Mouse (Mus musculus) heart, embryonic 15.5 days (tissue): ENCODE data around the gene Ifnab. TPM values are rescaled to one million over a fixed set of nuclear protein-coding genes. Genes with fewer than 3 reads are reported as not detected.

Source experiments
- ATAC-seq: fragments of 200-750 bp; cut with Nextera tagmentation; replicated peaks from 2 replicates; pipeline ENCODE4 v1.8.0; 2017; ENCODE audit warnings: low read depth, moderate TSS enrichment; ENCODE audit not compliant: insufficient number of reproducible peaks, insufficient read depth, low FRiP score
- H3K27ac ChIP-seq: fragments of 300-500 bp; sonication (generic); 2 replicates; pipeline ENCODE4 v1.5.1; 2015; ENCODE audit warnings: mild to moderate bottlenecking, inconsistent platforms
- H3K27me3 ChIP-seq: fragments of 300-500 bp; sonication (generic); 2 replicates; pipeline ENCODE4 v1.6.1; 2015; ENCODE audit warnings: inconsistent platforms
- H3K36me3 ChIP-seq: fragments of 300-500 bp; sonication (generic); 2 replicates; pipeline ENCODE4 v1.6.1; 2015; ENCODE audit warnings: mild to moderate bottlenecking, inconsistent platforms
- H3K4me1 ChIP-seq: fragments of 300-500 bp; sonication (generic); replicated peaks from 2 replicates; pipeline ENCODE4 v1.6.1; 2015; ENCODE audit warnings: inconsistent platforms
- H3K4me2 ChIP-seq: fragments of 300-500 bp; sonication (generic); 2 replicates; pipeline ENCODE4 v1.6.1; 2015; ENCODE audit warnings: inconsistent platforms, mild to moderate bottlenecking, moderate library complexity
- H3K4me3 ChIP-seq: fragments of 300-500 bp; sonication (generic); 2 replicates; pipeline ENCODE4 v1.5.1; 2015; ENCODE audit warnings: mild to moderate bottlenecking, inconsistent platforms
- H3K9ac ChIP-seq: fragments of 300-500 bp; sonication (generic); 2 replicates; pipeline ENCODE4 v1.6.1; 2015; ENCODE audit warnings: mild to moderate bottlenecking, inconsistent platforms
- H3K9me3 ChIP-seq: fragments of 300-500 bp; sonication (generic); replicated peaks from 2 replicates; pipeline ENCODE4 v1.6.1; 2016; ENCODE audit warnings: inconsistent platforms
- WGBS: fragments of 180-500 bp; shearing (Covaris S2); methylation state at CpG from one replicate; pipeline ENCODE4 v1.1.7; 2015; ENCODE audit warnings: mixed read lengths; 5-methylcytosine and 5-hydroxymethylcytosine counted together
- polyA plus RNA-seq: library from polyadenylated mRNA; unstranded; fragments of >200 nt; fragmentation: Nextera tagmentation; extraction: Ambion mirVana; gene quantifications from 2 replicates; pipeline ENCODE4 v1.2.1, GENCODE M21; 2015

Gene Ifnab
- not detected in 2 replicates for polyA plus RNA-seq

DNA sequence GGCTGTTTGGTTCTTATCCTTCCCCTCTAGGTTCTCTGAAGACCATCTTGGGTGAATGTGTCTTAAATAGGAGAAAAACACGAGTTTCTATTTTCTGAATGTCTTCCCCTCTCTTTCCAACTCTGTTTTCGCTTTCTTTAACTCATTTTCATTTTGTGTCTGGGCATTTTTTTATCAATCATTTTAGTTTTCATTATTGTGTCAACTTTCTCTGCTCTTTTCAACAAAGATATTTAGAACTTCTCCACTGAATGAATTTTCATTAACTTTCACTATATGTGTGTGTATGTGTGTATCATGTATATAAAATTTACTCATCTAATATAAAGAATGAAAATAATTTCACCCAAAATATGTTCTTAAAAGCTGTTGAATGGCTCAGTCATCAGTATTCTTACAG is at the start of gene Ifnab:
Ifnab (minus strand) TSS at position 101 of the 400 bp plus-strand sequence.
- 63% methylated on average over 2 of the region's 2 CpGs for WGBS
- Histone ChIP-seq H3K27ac (no peak within 1 kb of the TSS), H3K4me1 (no peaks in the 10 kb centered on the region), H3K4me2 (no peak within 1 kb of the TSS), H3K36me3 (no peaks in the 10 kb centered on the region), H3K27me3 (no peaks in the 10 kb centered on the region), H3K9me3 (no peaks in the 10 kb centered on the region), H3K4me3 (no peak within 1 kb of the TSS), H3K9ac (no peak within 1 kb of the TSS)
- no peak for ATAC-seq

DNA sequence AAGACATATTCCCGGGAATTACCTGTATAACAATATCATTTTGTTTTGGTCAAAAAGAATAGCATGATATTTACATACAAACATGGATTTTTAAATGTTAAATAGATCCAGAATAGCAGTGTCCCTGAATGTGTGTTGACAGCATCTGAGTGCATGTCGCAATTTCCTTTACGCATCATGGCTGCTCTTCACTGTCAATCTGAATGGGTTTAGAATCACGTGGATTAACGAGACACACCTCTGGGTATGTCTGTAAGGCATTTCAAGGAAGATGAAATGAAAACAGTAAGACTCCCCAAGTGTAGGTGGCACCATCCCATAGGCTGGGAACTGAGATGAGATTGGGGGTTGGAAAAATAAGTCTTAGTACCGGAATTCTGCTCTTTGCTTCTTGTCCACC is 47.9 kb upstream of the Ifnab start:
- Histone ChIP-seq H3K4me3 (no peak overlapping the region), H3K27ac (no peak overlapping the region), H3K9me3 (no peaks in the 10 kb centered on the region), H3K9ac (no peak overlapping the region), H3K4me2 (no peak overlapping the region), H3K4me1 (0 out of 2 replicates have a peak, but pooled peaks cover 4% of the 10 kb centered on the region), H3K36me3 (no peaks in the 10 kb centered on the region), H3K27me3 (no peaks in the 10 kb centered on the region; the same call in 1 of the 2 replicates)
- ATAC-seq, result no peak
- 84% methylated on average over 6 of the region's 6 CpGs for WGBS

DNA sequence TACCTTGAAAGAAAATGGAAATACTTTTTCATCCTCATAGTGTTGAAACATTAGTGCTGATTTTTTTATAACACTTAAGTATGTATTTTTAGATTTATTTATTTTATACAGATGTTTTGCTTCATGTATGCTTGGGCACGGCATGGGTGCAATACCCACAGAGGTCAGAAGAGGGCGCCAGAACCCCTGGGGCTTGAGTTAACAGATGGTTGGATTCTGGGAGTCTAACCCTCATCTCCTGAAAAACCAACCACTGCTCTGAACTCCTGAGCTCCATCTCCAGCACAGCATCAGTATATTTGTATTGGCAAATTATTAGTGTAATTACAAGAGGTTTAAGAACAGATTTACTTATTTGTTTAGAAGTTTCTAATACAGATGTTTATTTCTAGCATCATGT is 47.3 kb upstream of the Ifnab start:
- no peaks in the 10 kb centered on the region; the same call in 1 of the 2 replicates for H3K27me3 ChIP-seq
- ATAC-seq, result no peak
- no peak overlapping the region for H3K4me3 ChIP-seq
- H3K4me2 ChIP-seq, result no peak overlapping the region
- no peak overlapping the region for H3K27ac ChIP-seq
- H3K9ac ChIP-seq, result no peak overlapping the region
- 0 out of 2 replicates have a peak, but pooled peaks cover 4% of the 10 kb centered on the region for H3K4me1 ChIP-seq
- no peaks in the 10 kb centered on the region for H3K9me3 ChIP-seq
- WGBS, result 2% methylated on average over 2 of the region's 2 CpGs
- H3K36me3 ChIP-seq, result no peaks in the 10 kb centered on the region

DNA sequence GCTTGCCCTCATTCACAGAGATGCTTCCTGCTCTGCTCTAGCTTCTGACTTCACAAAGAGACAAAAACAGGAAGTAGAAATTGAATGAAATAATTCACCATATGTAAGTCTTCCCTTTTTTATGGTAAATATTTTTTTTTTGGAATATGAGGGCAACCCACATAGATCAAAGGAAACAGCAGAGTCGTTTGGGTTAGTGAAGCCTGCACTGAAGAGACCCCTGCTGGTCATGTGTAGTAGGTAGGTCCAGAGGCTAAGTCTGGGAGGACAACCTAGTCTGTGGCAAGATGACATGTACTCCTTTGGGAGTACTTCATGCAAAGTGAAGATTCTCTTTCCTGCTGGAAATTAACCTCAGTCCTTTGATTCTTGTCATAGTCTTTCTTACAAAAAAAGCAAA is 36.2 kb upstream of the Ifnab start:
- Histone ChIP-seq H3K9me3 (no peaks in the 10 kb centered on the region), H3K9ac (no peak overlapping the region), H3K4me1 (no peaks in the 10 kb centered on the region), H3K36me3 (no peaks in the 10 kb centered on the region), H3K27me3 (no peaks in the 10 kb centered on the region), H3K4me2 (no peak overlapping the region), H3K4me3 (no peak overlapping the region), H3K27ac (no peak overlapping the region)
- 0% methylated on average over 1 of the region's 1 CpGs for WGBS
- ATAC-seq, result no peak

DNA sequence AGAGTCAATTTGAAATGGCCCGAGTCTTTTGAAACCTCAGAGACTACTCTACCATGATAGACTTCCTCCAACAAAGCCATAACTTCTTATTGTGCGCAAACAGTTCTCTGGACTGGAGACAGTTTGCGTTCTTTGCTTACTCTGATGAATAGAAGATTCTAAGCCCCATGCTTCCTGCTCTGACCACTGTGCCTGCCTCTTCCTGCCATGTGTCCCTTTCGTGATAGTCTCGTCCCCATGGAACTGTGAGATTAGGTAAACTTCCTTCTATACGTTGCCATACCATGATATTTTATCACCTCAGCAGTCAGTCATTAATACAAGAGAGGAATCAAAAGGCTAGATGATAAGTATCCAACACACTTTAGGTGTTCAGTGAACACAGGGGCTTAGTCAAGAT is 35.6 kb upstream of the Ifnab start:
- Histone ChIP-seq H3K4me3 (no peak overlapping the region), H3K9me3 (no peaks in the 10 kb centered on the region), H3K36me3 (no peaks in the 10 kb centered on the region), H3K9ac (no peak overlapping the region), H3K4me1 (no peaks in the 10 kb centered on the region), H3K27ac (no peak overlapping the region), H3K4me2 (no peak overlapping the region), H3K27me3 (no peaks in the 10 kb centered on the region)
- no peak for ATAC-seq
- WGBS, result 70% methylated on average over 6 of the region's 6 CpGs

DNA sequence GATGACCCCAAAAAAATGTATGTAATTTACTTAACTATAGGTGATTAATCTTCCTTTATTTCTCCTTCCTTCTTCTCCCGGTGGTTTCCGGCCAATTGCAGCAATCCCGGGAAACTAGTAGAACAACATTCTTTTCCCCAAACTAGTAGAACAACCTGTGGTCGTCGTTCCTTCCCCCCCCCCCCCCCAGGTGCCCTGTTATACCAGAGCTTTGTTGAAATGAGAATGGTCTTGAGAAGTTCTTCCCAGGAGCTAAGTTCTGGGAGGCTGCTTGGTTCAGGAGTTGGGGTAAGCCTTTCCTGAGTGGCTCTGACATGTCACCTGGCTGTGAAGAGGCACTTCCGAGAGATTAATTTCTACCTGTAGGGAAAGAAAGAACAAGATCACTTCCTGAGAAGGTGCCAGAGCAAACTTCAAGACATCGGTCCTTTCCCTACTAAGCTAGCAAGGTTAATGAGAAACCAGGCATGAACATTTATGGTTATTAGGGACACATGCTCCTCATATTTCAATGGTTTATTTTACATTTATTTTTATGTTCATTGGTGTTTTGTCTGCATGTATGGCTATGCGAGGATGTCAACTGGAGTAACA is 32.4 kb upstream of the Ifnab start:
- no peak overlapping the region for H3K4me2 ChIP-seq
- H3K9ac ChIP-seq, result no peak overlapping the region
- ATAC-seq, result no peak

DNA sequence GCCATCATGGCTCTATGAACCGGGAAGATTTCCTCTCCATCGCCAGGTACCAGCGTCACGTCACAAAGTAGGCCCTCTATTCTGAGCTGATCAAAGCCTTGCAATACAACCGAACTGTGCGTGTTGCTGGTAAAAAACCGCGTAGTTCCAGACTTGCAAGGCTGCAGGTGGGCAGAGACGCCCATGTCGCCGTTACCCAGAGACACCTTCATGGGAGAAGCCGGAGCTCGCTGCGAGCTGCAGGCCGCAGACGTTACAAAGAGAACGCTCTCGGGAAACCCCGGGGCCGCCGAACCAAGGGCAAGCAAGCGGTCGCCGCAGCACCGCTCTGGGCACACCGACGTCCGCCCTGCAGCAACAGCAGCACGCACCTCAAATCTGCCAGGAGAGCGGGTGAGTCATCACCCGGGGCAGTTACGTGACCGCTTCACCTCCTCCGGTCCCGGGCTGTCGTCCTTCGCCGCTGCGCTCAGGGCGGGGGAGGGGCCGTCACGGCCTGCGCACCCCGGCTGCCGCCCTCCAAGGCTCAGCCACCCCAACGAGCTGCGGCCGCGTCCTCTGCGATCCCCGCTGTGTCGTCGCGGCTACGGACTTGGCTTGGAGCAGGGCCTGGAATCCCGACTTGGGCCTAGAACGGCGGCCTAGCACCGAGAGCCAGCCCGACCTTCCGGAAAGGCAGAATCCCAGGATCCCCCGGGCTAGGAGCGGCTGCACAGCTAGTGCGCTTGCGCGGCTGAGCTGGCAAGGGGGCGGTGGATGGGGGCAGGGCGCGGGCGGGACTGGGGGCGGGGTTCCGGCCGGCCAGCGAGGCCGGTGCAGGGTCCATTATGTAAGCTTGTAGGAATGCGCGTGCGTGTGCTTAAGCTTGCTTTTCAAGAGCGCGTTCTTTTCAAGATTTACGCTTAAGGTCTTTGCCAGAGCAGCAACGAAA is 30.9 kb upstream of the Ifnab start, which contains the start of the genes Gm26566 and Klhl9:
Gm26566 (plus strand) TSS at position 15 of the 931 bp plus-strand sequence.
Klhl9 (minus strand) TSS at position 675 of the 931 bp plus-strand sequence.
- H3K4me3 ChIP-seq, result peak within 1 kb of the TSS; percentile 80
- H3K4me2 ChIP-seq, result peak within 1 kb of the TSS; percentile 69
- ATAC-seq, result peak; percentile 98
- peaks cover 21% of the 10 kb centered on the region for H3K4me1 ChIP-seq
- H3K36me3 ChIP-seq, result peaks cover 6% of the 10 kb centered on the region
- under 1% methylated on average over 63 of the region's 82 CpGs for WGBS
- H3K27ac ChIP-seq, result peak within 1 kb of the TSS; percentile 100
- no peaks in the 10 kb centered on the region for H3K27me3 ChIP-seq
- H3K9ac ChIP-seq, result peak within 1 kb of the TSS; percentile 97
- no peaks in the 10 kb centered on the region for H3K9me3 ChIP-seq

More for the DNA sequence above, 32.4 kb upstream of the Ifnab start:
- Histone ChIP-seq H3K4me1 (peaks cover 17% of the 10 kb centered on the region), H3K27ac (no peak overlapping the region), H3K9me3 (no peaks in the 10 kb centered on the region), H3K36me3 (peaks cover 6% of the 10 kb centered on the region), H3K4me3 (no peak overlapping the region), H3K27me3 (no peaks in the 10 kb centered on the region)
- 60% methylated on average over 8 of the region's 8 CpGs for WGBS

DNA sequence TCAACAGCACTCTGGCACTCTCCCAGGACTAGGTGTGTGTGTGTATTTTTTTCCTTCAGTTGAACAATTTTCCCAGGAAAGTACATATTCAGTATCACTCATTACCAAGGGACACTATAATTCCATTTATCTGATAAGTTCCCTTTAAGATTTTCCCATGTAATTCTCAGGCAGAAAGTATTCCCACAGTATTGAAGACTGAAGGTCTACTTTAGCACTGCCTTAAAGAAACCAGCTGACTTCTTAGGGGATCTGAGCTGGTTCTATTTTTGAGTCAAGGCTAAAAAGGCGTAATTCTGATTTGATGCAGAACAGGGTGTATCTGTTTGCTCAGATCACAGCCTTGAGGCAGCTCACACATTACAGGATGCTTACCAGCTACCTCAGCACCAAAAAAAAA is 27.6 kb upstream of the Ifnab start:
- Histone ChIP-seq H3K4me1 (peaks cover 33% of the 10 kb centered on the region), H3K36me3 (peaks cover 14% of the 10 kb centered on the region), H3K9me3 (no peaks in the 10 kb centered on the region), H3K27me3 (no peaks in the 10 kb centered on the region), H3K4me3 (peak overlapping the region; percentile 46), H3K27ac (no peak overlapping the region), H3K9ac (peak overlapping the region; percentile 47), H3K4me2 (peak overlapping the region; percentile 69)
- no peak for ATAC-seq
- 8% methylated on average over 1 of the region's 1 CpGs for WGBS

DNA sequence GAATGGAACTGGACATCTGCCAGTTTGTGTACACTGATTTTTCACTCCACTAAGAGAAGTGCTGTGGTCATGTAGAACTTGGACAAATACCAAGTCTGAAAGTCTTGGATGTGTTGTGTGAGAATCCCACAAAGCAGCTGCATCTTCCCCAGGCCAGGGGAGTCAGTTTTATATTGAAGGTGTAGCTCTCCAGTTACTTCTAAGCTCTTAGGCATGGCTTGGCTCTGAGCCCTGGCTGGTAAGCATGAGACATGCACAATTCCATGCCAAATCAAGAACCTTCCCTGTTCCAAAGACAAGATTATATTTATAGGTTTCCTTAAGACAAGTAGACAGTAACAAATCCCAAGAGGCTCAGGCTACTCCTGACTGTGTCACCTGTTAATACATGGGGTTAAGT is 23.9 kb upstream of the Ifnab start:
- Histone ChIP-seq H3K9me3 (no peaks in the 10 kb centered on the region), H3K4me2 (no peak overlapping the region), H3K9ac (no peak overlapping the region), H3K4me3 (no peak overlapping the region), H3K27ac (no peak overlapping the region), H3K4me1 (peaks cover 22% of the 10 kb centered on the region), H3K36me3 (peaks cover 10% of the 10 kb centered on the region), H3K27me3 (no peaks in the 10 kb centered on the region)
- ATAC-seq, result no peak

DNA sequence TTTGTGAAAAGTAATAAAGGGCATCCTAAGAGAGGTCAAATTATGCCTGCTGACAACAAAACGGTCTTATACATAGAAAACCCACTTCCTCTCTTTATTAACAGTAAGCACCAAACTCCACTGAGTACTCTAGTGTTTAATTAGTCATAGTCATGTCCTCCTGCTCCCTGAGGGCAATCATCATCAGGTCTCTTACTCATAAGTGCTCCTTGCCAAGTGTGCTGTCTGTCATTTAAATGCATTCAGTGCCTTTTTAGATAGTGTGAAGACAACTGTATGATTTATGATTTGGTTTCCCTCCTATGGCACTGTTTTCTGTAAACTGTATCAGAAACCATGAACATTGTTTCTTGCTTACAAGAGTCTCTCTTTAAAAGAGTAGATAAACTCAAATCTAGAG is 23.1 kb upstream of the Ifnab start:
- H3K4me3 ChIP-seq, result no peak overlapping the region
- peaks cover 8% of the 10 kb centered on the region for H3K36me3 ChIP-seq
- H3K27ac ChIP-seq, result no peak overlapping the region; the same call in 1 of the 2 replicates
- no peaks in the 10 kb centered on the region for H3K9me3 ChIP-seq
- no peaks in the 10 kb centered on the region for H3K27me3 ChIP-seq
- no peak overlapping the region for H3K9ac ChIP-seq
- ATAC-seq, result no peak
- peaks cover 20% of the 10 kb centered on the region for H3K4me1 ChIP-seq
- no peak overlapping the region for H3K4me2 ChIP-seq
- 81% methylated on average over 1 of the region's 1 CpGs for WGBS

DNA sequence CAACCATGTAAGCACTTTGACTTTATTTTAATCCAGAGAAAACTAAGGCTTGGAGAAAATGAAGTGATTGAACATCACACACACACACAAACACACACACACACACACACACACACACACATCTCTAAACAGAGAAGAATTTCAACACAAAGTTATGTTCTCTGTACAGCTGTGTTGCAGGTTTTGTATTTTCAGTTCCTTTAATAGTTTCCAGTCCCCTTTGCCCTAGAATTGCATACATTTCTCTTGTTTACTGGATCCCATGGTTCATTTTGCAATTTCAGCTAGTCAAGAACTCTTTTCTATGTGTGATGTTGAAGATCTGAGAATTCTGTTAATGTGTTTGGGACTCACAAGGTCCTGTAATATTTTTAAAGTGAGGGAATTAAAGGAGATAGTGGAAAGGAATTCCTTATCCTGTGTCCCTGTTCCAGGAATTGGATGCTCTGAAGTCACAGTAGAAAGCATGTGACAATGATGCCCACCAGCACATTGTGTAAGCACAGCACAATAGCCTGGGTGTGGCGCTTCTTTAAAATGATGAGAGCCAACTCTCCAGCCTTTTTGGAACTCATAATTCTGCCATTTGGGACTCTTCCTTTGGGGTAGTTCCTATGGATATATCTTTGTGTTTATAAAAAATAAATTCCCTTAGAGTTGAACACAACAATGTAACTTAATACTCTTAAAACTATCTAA is 16.1 kb upstream of the Ifnab start:
- Histone ChIP-seq H3K4me2 (no peak overlapping the region), H3K36me3 (no peaks in the 10 kb centered on the region), H3K9me3 (no peaks in the 10 kb centered on the region), H3K4me1 (no peaks in the 10 kb centered on the region), H3K4me3 (no peak overlapping the region), H3K9ac (no peak overlapping the region), H3K27me3 (no peaks in the 10 kb centered on the region), H3K27ac (no peak overlapping the region)
- WGBS, result 82% methylated on average over 1 of the region's 1 CpGs
- ATAC-seq, result no peak
